In the genomic region with DNA sequence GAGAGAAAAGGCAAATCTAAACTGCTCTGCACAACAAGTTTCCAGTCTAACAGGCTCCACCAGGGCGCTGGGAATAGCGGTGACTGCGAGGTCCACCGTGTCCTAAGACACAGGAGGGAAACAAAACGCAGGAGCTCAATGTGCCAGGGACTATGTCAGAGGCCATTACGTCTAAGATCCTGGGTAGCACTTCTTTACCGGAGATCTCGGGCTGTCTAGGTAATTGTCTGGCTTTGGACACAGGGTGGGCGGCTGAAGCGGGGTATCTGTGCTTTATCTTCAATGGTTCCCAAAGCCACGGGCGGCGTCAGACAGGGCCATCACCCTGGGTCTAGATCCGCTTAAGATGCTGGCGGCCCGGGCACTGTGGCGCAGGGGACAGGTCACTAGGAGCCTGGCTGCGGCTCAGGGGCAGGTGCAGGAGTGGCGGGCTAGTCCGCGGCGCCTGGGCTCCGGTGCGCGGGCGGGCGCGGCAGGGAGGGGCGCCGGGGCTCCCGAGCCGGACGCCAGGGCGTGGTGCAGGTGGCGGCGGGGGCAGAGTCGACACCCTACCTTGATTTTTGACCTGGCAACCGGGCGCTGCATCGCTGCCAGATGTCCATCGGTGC, we compare ENCODE assay signal across 9 mouse cellular contexts. TPM values are rescaled to one million over a fixed set of nuclear protein-coding genes. Genes with fewer than 3 reads are reported as not detected.
DNase-seq lines count a peak whose midpoint lies in the region; ATAC-seq and TF ChIP-seq lines count a peak whose summit lies in the region.
"Had no signal": no experiment of that assay in that cellular context is flagged by ENCODE, and none has a peak within 500 bp of the region (broad histone marks: within the 10 kb centered on the region; RNA-seq: fewer than 3 reads in every experiment).

No protein-coding gene starts in this region.

- no peak for DNase-seq in lung, adult 2 months
- DNase-seq in lung, postnatal 14 days, result no peak
- DNase-seq in embryo, embryonic 11 days, result peak; percentile 39
- peak; percentile 30 for DNase-seq in lung, embryonic 14.5 days
- no peak for DNase-seq in gastrocnemius, adult 18-20 months (ENCODE audit: low spot score)
- DNase-seq in layer of hippocampus, postnatal 36 days, result no peak

- TF ChIP-seq POLR2A in lung, adult 2 months (IDR thresholded peaks at IDR 0.05; ENCODE audit: borderline replicate concordance, extremely low read depth, low read depth, low read length), result no peak
- no peak for TF ChIP-seq POLR2A in small intestine, adult 2 months (IDR thresholded peaks at IDR 0.05; ENCODE audit: low read depth, low read length)

- H3K4me1 ChIP-seq in lung, adult 2 months (ENCODE audit: control insufficient read depth, insufficient read depth, low read length), result peaks cover 15% of the 10 kb centered on the region
- peaks cover 37% of the 10 kb centered on the region for H3K4me1 ChIP-seq in hindbrain, embryonic 13.5 days (replicated peaks)
- no peaks in the 10 kb centered on the region for H3K4me1 ChIP-seq in lung, embryonic 14.5 days (ENCODE audit: insufficient read depth)
- peaks cover 7% of the 10 kb centered on the region for H3K4me1 ChIP-seq in small intestine, adult 2 months (ENCODE audit: control insufficient read depth, insufficient read depth, insufficient read length, low read length)

- no peaks in the 10 kb centered on the region for H3K9me3 ChIP-seq in hindbrain, embryonic 13.5 days
- no peaks in the 10 kb centered on the region for H3K9me3 ChIP-seq in lung, embryonic 14.5 days (ENCODE audit: low read depth, low read length)

- ATAC-seq in hindbrain, embryonic 13.5 days (ENCODE audit: low FRiP score), result no peak
- ATAC-seq in lung, embryonic 14.5 days (ENCODE audit: insufficient read depth), result peak; percentile 14; the same call in 1 of the 2 replicates

- peaks cover 86% of the 10 kb centered on the region for H3K27me3 ChIP-seq in hindbrain, embryonic 13.5 days
- peaks cover 62% of the 10 kb centered on the region for H3K27me3 ChIP-seq in lung, embryonic 14.5 days (ENCODE audit: insufficient read depth, low read length)
- 0 out of 2 replicates have a peak, but pooled peaks cover 2% of the 10 kb centered on the region for H3K27me3 ChIP-seq in small intestine, adult 2 months (ENCODE audit: control insufficient read depth, insufficient read depth, low read length)

- H3K9ac ChIP-seq in hindbrain, embryonic 13.5 days, result peak overlapping the region; percentile 69
- peak overlapping the region; percentile 49 for H3K9ac ChIP-seq in lung, embryonic 14.5 days

- peak overlapping the region; percentile 93 for H3K4me2 ChIP-seq in hindbrain, embryonic 13.5 days
- peak overlapping the region; percentile 95 for H3K4me2 ChIP-seq in lung, embryonic 14.5 days

- peak overlapping the region; percentile 81 for H3K4me3 ChIP-seq in lung, adult 2 months (replicated peaks; ENCODE audit: extremely low read depth, low read depth, low read length)
- H3K4me3 ChIP-seq in hindbrain, embryonic 13.5 days, result peak overlapping the region; percentile 54
- peak overlapping the region; percentile 53 for H3K4me3 ChIP-seq in lung, embryonic 14.5 days (ENCODE audit: low read depth, low read length)
- peak overlapping the region; percentile 79 for H3K4me3 ChIP-seq in small intestine, adult 2 months (ENCODE audit: low read depth, low read length)

- no peak overlapping the region for H3K27ac ChIP-seq in hindbrain, embryonic 13.5 days
- no peak overlapping the region for H3K27ac ChIP-seq in lung, embryonic 14.5 days (ENCODE audit: low read depth)
- H3K27ac ChIP-seq in small intestine, adult 2 months (ENCODE audit: insufficient read depth, low read depth, low read length), result peak overlapping the region; percentile 78
- H3K27ac ChIP-seq: macrophage had no signal

- TF ChIP-seq CTCF in lung, adult 2 months (IDR thresholded peaks at IDR 0.05; ENCODE audit: insufficient read depth, low read length), result no peak
- TF ChIP-seq CTCF in lung, embryonic 14.5 days (IDR thresholded peaks at IDR 0.05; ENCODE audit: low read depth), result no peak
- TF ChIP-seq CTCF in small intestine, adult 2 months (IDR thresholded peaks at IDR 0.05; ENCODE audit: extremely low read depth, insufficient read length, insufficient replicate concordance, low read depth, low read length), result no peak

- under 1% methylated on average over 35 of the region's 41 CpGs for WGBS in lung, adult 2 months
- under 1% methylated on average over 41 of the region's 41 CpGs for WGBS in hindbrain, embryonic 13.5 days
- WGBS in lung, embryonic 14.5 days, result 1% methylated on average over 41 of the region's 41 CpGs
- WGBS in small intestine, adult 2 months, result 2% methylated on average over 41 of the region's 41 CpGs

- H3K36me3 ChIP-seq in hindbrain, embryonic 13.5 days, result no peaks in the 10 kb centered on the region
- no peaks in the 10 kb centered on the region for H3K36me3 ChIP-seq in lung, embryonic 14.5 days (ENCODE audit: insufficient read depth)
- no peaks in the 10 kb centered on the region for H3K36me3 ChIP-seq in small intestine, adult 2 months (ENCODE audit: control insufficient read depth, insufficient read depth, low read length)

RNA-seq across cellular contexts. Expression of a gene that starts 1.5 kb away (rescaled TPM):
- polyA plus RNA-seq in lung, adult 2 months (2012; rRNA removed), result 6.7 and 7.4 TPM in 2 replicates
- not detected in 2 replicates for polyA plus RNA-seq in hindbrain, embryonic 13.5 days (2015; fragmentation: Nextera tagmentation; extraction: Ambion mirVana)
- polyA plus RNA-seq in lung, embryonic 14.5 days (2014; fragmentation: Nextera tagmentation; extraction: Ambion mirVana), result 3.1 and 3.4 TPM in 2 replicates
- 34.2 and 51.5 TPM in 2 replicates for polyA plus RNA-seq in small intestine, adult 2 months (2012; rRNA removed)
- not detected for total RNA-seq in gastrocnemius, adult 18-20 months (2021)
- total RNA-seq in layer of hippocampus, postnatal 36 days (2021), result 1 to 10 TPM in 1 of 2 experiments, under 1 TPM in 1; 0.99 to 1.4 TPM
- polyA plus RNA-seq: macrophage had no signal

RNA-seq across cellular contexts. Expression of a gene that starts 38.3 kb away (rescaled TPM):
- 22.0 and 28.6 TPM in 2 replicates for polyA plus RNA-seq in lung, adult 2 months (2012; rRNA removed)
- 29.6 and 33.3 TPM in 2 replicates for polyA plus RNA-seq in hindbrain, embryonic 13.5 days (2015; fragmentation: Nextera tagmentation; extraction: Ambion mirVana)
- 40.1 and 43.7 TPM in 2 replicates for polyA plus RNA-seq in lung, embryonic 14.5 days (2014; fragmentation: Nextera tagmentation; extraction: Ambion mirVana)
- polyA plus RNA-seq in small intestine, adult 2 months (2012; rRNA removed), result 16.8 and 28.1 TPM in 2 replicates
- 10 to 100 TPM; 16.6 to 22.7 TPM for total RNA-seq in gastrocnemius, adult 18-20 months (2021)
- total RNA-seq in layer of hippocampus, postnatal 36 days (2021), result 10 to 100 TPM; 29.1 to 29.4 TPM

RNA-seq across cellular contexts. Expression of a gene that starts 38.3 kb away (rescaled TPM):
- not detected in 2 replicates for polyA plus RNA-seq in lung, adult 2 months (2012; rRNA removed)
- polyA plus RNA-seq in hindbrain, embryonic 13.5 days (2015; fragmentation: Nextera tagmentation; extraction: Ambion mirVana), result 2.4 and 4.3 TPM in 2 replicates
- 0.80 and 1.4 TPM in 2 replicates for polyA plus RNA-seq in lung, embryonic 14.5 days (2014; fragmentation: Nextera tagmentation; extraction: Ambion mirVana)
- not detected in 2 replicates for polyA plus RNA-seq in small intestine, adult 2 months (2012; rRNA removed)
- 1 to 10 TPM; 7.0 to 8.3 TPM for total RNA-seq in gastrocnemius, adult 18-20 months (2021)
- total RNA-seq in layer of hippocampus, postnatal 36 days (2021), result 10 to 100 TPM in 1 of 2 experiments, 1 to 10 TPM in 1; 8.1 to 14.2 TPM

RNA-seq across cellular contexts. Expression of a gene that starts 59.8 kb away (rescaled TPM):
- 29.7 and 34.7 TPM in 2 replicates for polyA plus RNA-seq in lung, adult 2 months (2012; rRNA removed)
- 72.8 and 74.9 TPM in 2 replicates for polyA plus RNA-seq in hindbrain, embryonic 13.5 days (2015; fragmentation: Nextera tagmentation; extraction: Ambion mirVana)
- 135 and 139 TPM in 2 replicates for polyA plus RNA-seq in lung, embryonic 14.5 days (2014; fragmentation: Nextera tagmentation; extraction: Ambion mirVana)
- 17.5 and 36.0 TPM in 2 replicates for polyA plus RNA-seq in small intestine, adult 2 months (2012; rRNA removed)
- total RNA-seq in gastrocnemius, adult 18-20 months (2021), result 10 to 100 TPM; 55.8 to 58.1 TPM
- 10 to 100 TPM; 68.7 to 69.4 TPM for total RNA-seq in layer of hippocampus, postnatal 36 days (2021)

RNA-seq across cellular contexts. Expression of a gene that starts 60.0 kb away (rescaled TPM):
- 2.6 and 3.9 TPM in 2 replicates for polyA plus RNA-seq in lung, adult 2 months (2012; rRNA removed)
- 11.1 and 12.1 TPM in 2 replicates for polyA plus RNA-seq in hindbrain, embryonic 13.5 days (2015; fragmentation: Nextera tagmentation; extraction: Ambion mirVana)
- 21.3 and 22.6 TPM in 2 replicates for polyA plus RNA-seq in lung, embryonic 14.5 days (2014; fragmentation: Nextera tagmentation; extraction: Ambion mirVana)
- polyA plus RNA-seq in small intestine, adult 2 months (2012; rRNA removed), result 1.0 and 1.9 TPM in 2 replicates
- total RNA-seq in gastrocnemius, adult 18-20 months (2021), result 10 to 100 TPM; 10.9 to 11.0 TPM
- total RNA-seq in layer of hippocampus, postnatal 36 days (2021), result 1 to 10 TPM; 6.1 to 7.1 TPM

Comparison
In these comparisons a context has a peak if more than half of its experiments do, and no peak if none do; other contexts are left out.
1. DNase-seq: peak in embryo, embryonic 11 days (single experiment) and lung, embryonic 14.5 days (single experiment); none in lung, adult 2 months (single experiment), lung, postnatal 14 days (single experiment), gastrocnemius, adult 18-20 months (single experiment) and layer of hippocampus, postnatal 36 days (0 of 2).
2. Peak in every context shown above with its lines, with median percentiles within 50 percentile points of each other: H3K4me3 ChIP-seq.